Mouse (Mus musculus) embryonic facial prominence, embryonic 14.5 days (tissue): ENCODE data around the gene Sart1. TPM values are rescaled to one million over a fixed set of nuclear protein-coding genes. Genes with fewer than 3 reads are reported as not detected.

Source experiments
- ATAC-seq: fragments of 200-750 bp; cut with Nextera tagmentation; 2 replicates; pipeline ENCODE4 v1.8.0; 2017; ENCODE audit warnings: low read depth, moderate number of reproducible peaks, moderate TSS enrichment
- DNase-seq: peaks from one replicate; pipeline ENCODE4 v3.0.0-alpha.2; 2015; ENCODE audit warnings: low spot score
- H3K27ac ChIP-seq: fragments of 300-500 bp; sonication (generic); replicated peaks from 2 replicates; pipeline ENCODE4 v1.5.1; 2014; ENCODE audit warnings: low read depth, mild to moderate bottlenecking, low read length, moderate library complexity
- H3K27me3 ChIP-seq: fragments of 300-500 bp; sonication (generic); replicated peaks from 2 replicates; pipeline ENCODE4 v1.6.1; 2014; ENCODE audit warnings: low read length; ENCODE audit not compliant: control insufficient read depth, insufficient read depth
- H3K36me3 ChIP-seq: fragments of 300-500 bp; sonication (generic); 2 replicates; pipeline ENCODE4 v1.6.1; 2014; ENCODE audit warnings: low read length, mixed read lengths; ENCODE audit not compliant: control insufficient read depth, insufficient read depth
- H3K4me1 ChIP-seq: fragments of 300-500 bp; sonication (generic); 2 replicates; pipeline ENCODE4 v1.6.1; 2014; ENCODE audit warnings: antibody characterized with exemption, low read length; ENCODE audit not compliant: control insufficient read depth, insufficient read depth
- H3K4me2 ChIP-seq: fragments of 300-500 bp; sonication (generic); 2 replicates; pipeline ENCODE4 v1.6.1; 2014; ENCODE audit warnings: low read depth, mild to moderate bottlenecking, low read length, moderate library complexity, mixed read lengths
- H3K4me3 ChIP-seq: fragments of 300-500 bp; sonication (generic); 2 replicates; pipeline ENCODE4 v1.5.1; 2014; ENCODE audit warnings: low read depth, mild to moderate bottlenecking, low read length
- H3K9ac ChIP-seq: fragments of 300-500 bp; sonication (generic); 2 replicates; pipeline ENCODE4 v1.6.1; 2014; ENCODE audit warnings: low read depth, mild to moderate bottlenecking, low read length, moderate library complexity, mixed read lengths
- H3K9me3 ChIP-seq: fragments of 300-500 bp; sonication (generic); 2 replicates; pipeline ENCODE4 v1.6.1; 2016; ENCODE audit warnings: low read length; ENCODE audit not compliant: control insufficient read depth
- WGBS: fragments of 180-500 bp; shearing (Covaris S2); extraction: QIAGEN DNeasy Blood & Tissue Kit; methylation state at CpG from one replicate; pipeline ENCODE4 v1.1.7; 2014; 5-methylcytosine and 5-hydroxymethylcytosine counted together
- polyA plus RNA-seq: library from polyadenylated mRNA; unstranded; fragments of >200 nt; fragmentation: Nextera tagmentation; extraction: Ambion mirVana; gene quantifications from 2 replicates; pipeline ENCODE4 v1.2.1, GENCODE M21; 2014

Sart1 gene
- polyA plus RNA-seq, 1 experiment from 2014 or later = 50.3 TPM

DNA sequence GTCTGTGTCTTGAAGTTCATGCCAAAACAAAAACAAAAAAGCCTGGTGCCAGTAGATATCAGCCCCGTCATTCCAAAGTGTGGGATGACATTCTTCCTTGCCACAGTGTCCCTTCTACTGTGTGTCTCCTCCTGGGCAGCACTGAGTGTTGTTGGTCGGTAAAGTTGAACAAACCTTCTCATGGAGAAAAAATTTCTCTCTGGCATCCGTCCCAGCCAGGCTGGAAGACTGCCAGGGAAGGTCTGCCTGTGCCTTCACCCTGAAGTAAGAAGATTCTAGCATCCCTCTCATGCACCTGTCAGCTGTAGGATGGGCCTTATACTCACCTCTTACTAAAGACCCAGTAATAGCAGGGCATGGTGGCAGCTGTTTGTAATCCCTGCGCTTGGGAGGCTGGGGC, 4.4 kb upstream of the Sart1 start:
- Histone ChIP-seq H3K9me3 (no peaks in the 10 kb centered on the region), H3K4me1 (peaks cover 12% of the 10 kb centered on the region), H3K4me2 (no peak overlapping the region), H3K27ac (0 out of 2 replicates have a peak overlapping the region, but pooled peaks have one; percentile 3), H3K27me3 (peaks cover 4% of the 10 kb centered on the region), H3K36me3 (no peaks in the 10 kb centered on the region), H3K4me3 (no peak overlapping the region), H3K9ac (no peak overlapping the region)
- ATAC-seq (no peak), DNase-seq (peak; percentile 47)
- WGBS = 50% methylated on average over 4 of the region's 4 CpGs

DNA sequence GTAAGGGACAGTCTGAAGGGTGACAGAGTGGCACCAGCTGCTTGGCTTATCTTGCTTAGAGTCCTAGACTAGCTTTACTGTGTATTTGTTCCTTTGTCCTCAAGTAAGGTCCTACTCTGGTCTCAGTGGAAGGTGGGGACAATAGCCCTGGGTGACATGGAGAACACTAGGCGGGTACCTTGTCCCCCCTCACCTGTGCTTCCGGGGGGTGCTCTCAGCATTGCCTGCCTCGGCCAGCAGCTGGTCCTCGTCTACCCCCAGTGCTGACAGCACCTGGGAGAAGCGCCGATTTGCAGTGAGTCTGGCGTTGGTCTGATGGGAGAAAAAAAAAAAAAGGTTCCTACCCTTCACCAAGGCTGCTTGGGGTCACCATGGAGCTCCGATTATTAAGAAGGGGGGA, 1.9 kb upstream of the Sart1 start:
- peaks cover 4% of the 10 kb centered on the region for H3K27me3 ChIP-seq
- peak overlapping the region; percentile 92 for H3K4me3 ChIP-seq
- peaks cover 18% of the 10 kb centered on the region for H3K4me1 ChIP-seq
- peak overlapping the region; percentile 91; the same call in 1 of the 2 replicates for H3K9ac ChIP-seq
- DNase-seq = no peak
- peaks cover 4% of the 10 kb centered on the region for H3K36me3 ChIP-seq
- no peak for ATAC-seq
- H3K9me3 ChIP-seq = no peaks in the 10 kb centered on the region
- H3K4me2 ChIP-seq = peak overlapping the region; percentile 79
- WGBS = 68% methylated on average over 8 of the region's 8 CpGs
- H3K27ac ChIP-seq = no peak overlapping the region

DNA sequence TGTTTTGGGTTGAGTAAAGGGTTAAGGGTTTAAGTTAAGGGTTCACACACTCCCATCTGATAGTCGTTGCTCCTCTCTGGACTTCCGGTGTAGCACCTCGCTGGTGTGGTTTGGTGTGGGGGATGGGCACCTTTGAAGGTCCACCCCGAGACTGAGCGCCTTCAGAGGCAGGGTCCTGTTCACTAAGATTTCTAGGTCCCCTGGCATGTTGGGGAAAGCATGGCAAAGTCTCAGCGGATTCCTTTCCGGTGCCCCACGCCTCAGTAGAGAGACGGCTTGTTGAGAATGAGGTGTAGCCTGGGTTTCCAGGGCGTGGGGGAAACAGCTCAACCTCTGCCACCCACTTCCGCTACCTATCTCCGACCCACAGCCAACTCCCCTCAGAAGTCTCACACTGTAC, 1.1 kb upstream of the Sart1 start:
- Histone ChIP-seq H3K9ac (peak overlapping the region; percentile 91), H3K4me1 (peaks cover 18% of the 10 kb centered on the region), H3K9me3 (no peaks in the 10 kb centered on the region), H3K27me3 (peaks cover 4% of the 10 kb centered on the region), H3K4me2 (peak overlapping the region; percentile 79), H3K4me3 (peak overlapping the region; percentile 92), H3K27ac (peak overlapping the region; percentile 41; the same call in 1 of the 2 replicates), H3K36me3 (peaks cover 12% of the 10 kb centered on the region)
- no peak for DNase-seq
- WGBS = 30% methylated on average over 12 of the region's 12 CpGs
- ATAC-seq = no peak

DNA sequence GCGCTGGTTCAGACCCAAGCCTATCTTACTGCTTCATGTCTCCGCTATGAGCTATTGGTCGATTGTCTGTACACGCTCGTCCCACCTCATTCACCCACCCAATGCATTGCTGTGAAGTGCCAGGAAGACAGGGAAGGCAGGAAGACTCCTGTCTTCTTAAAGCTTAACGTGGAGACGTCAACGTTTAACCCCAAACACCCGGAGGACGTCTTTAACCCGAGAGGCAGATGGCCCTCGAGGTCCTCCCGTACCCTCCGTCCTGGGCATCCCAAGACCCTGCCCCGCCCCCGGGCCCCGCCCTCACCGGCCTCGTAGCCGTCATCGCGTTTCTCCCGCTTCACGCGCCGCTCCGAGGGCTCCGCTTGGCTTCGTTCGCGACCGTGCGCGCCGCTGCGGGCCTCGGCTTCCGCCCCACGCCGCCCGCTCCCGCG, 477 bp downstream of the Sart1 start:
- DNase-seq = no peak

DNA sequence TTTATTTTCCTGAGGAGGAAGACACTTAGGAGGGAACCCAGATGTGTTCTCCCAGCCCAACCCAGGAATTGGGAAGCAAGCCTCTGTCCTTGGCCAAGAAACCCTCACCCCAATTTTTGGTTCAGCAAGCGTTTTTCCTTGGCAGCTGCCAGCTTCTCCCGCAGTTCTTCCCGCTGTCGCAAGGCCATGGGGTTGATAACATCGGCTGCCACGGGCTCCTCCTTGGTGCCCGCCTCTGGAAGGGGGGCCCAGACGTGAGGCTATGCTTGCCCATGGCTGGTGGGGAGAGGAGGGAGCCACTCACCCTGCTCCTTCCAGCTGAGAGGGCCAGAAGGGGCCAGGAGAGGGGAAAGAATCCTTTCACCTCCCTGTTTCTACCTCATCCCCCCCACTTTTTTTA, 3.8 kb downstream of the Sart1 start:
- Histone ChIP-seq H3K9ac (no peak overlapping the region), H3K4me1 (peaks cover 12% of the 10 kb centered on the region), H3K27me3 (peaks cover 4% of the 10 kb centered on the region), H3K4me2 (no peak overlapping the region), H3K4me3 (no peak overlapping the region), H3K36me3 (peaks cover 61% of the 10 kb centered on the region), H3K27ac (no peak overlapping the region), H3K9me3 (no peaks in the 10 kb centered on the region)
- ATAC-seq = no peak
- no peak for DNase-seq
- WGBS = 93% methylated on average over 8 of the region's 8 CpGs

More for the DNA sequence above, 477 bp downstream of the Sart1 start:
- H3K9ac ChIP-seq = peak overlapping the region; percentile 91
- H3K27me3 ChIP-seq = peaks cover 4% of the 10 kb centered on the region
- peak; percentile 27; the same call in 1 of the 2 replicates for ATAC-seq
- H3K9me3 ChIP-seq = no peaks in the 10 kb centered on the region
- H3K27ac ChIP-seq = peak overlapping the region; percentile 80
- H3K36me3 ChIP-seq = peaks cover 28% of the 10 kb centered on the region
- peaks cover 18% of the 10 kb centered on the region for H3K4me1 ChIP-seq
- peak overlapping the region; percentile 79 for H3K4me2 ChIP-seq
- WGBS = under 1% methylated on average over 15 of the region's 43 CpGs
- peak overlapping the region; percentile 92 for H3K4me3 ChIP-seq

DNA sequence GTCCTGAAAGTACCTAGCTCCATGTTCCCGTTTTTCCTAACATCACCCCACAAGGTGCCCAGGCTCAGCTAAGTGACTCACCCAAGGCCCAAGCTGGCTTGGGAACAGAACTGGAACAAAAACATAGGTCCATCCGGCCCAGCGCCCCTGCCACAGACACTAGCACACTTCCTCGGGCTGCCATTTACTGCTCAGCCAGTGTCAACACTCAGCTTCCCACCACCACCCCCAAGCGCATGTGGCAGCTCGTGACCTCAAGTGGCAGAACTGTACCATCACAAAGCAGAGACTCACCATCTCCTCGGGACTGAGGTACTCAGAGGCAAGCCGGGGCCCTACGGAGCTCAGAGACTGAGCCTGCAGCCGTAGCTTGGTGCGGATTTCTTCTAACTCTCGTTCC, 5.2 kb downstream of the Sart1 start:
- ATAC-seq = no peak
- no peak overlapping the region for H3K27ac ChIP-seq
- WGBS = 90% methylated on average over 12 of the region's 12 CpGs

DNA sequence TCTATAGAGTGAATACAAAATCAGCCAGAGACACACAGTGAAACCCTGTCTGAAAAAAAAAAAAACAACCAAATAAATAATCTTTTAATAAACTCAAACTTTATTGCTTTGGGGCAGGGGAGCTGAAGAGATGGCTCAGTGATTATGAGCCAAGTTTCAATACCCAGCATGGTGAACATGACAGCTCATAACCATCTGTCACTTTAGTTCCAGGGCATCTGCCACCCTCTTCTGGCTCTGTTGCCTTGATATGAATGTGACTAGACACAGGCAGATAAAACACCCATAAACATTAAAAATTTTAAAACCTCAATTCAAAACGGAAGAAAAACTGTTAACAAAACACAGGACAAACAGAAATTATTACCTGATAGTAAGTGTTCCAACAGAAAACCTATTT, 11.1 kb downstream of the Sart1 start:
- no peak overlapping the region for H3K4me2 ChIP-seq
- ATAC-seq (no peak), DNase-seq (no peak)
- H3K9ac ChIP-seq = no peak overlapping the region
- H3K36me3 ChIP-seq = peaks cover 55% of the 10 kb centered on the region
- H3K9me3 ChIP-seq = no peaks in the 10 kb centered on the region
- no peak overlapping the region for H3K4me3 ChIP-seq
- no peaks in the 10 kb centered on the region for H3K4me1 ChIP-seq
- H3K27ac ChIP-seq = no peak overlapping the region
- H3K27me3 ChIP-seq = no peaks in the 10 kb centered on the region
- WGBS = 97% methylated on average over 1 of the region's 1 CpGs

More for the DNA sequence above, 5.2 kb downstream of the Sart1 start:
- Histone ChIP-seq H3K4me2 (no peak overlapping the region), H3K4me3 (no peak overlapping the region), H3K9ac (no peak overlapping the region), H3K9me3 (no peaks in the 10 kb centered on the region), H3K4me1 (peaks cover 6% of the 10 kb centered on the region), H3K36me3 (peaks cover 75% of the 10 kb centered on the region), H3K27me3 (peaks cover 4% of the 10 kb centered on the region)
- DNase-seq = no peak

DNA sequence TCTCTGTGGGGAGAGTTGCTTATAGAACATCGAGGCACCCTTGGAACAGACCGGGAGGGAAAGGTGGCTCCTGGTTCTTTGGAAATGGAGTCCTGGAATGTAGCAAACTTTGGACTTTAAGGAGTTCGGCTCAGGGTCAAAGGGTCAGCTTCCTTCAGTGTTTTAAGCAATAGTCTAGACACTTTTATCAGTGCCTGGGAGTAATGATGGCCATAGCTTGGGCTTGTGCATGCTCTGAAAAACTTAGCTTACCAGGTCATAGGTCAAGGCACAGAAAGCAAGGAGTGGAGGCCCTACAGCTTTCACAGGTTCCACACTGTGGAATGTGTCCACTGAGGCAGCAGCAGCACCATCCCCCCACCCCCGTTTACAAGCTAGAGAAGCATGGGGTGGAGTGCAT, 13.8 kb downstream of the Sart1 start:
- Histone ChIP-seq H3K9ac (no peak overlapping the region), H3K9me3 (no peaks in the 10 kb centered on the region), H3K4me3 (no peak overlapping the region), H3K27me3 (no peaks in the 10 kb centered on the region), H3K27ac (no peak overlapping the region), H3K4me2 (no peak overlapping the region), H3K4me1 (no peaks in the 10 kb centered on the region), H3K36me3 (peaks cover 53% of the 10 kb centered on the region)
- 82% methylated on average over 4 of the region's 4 CpGs for WGBS
- no peak for ATAC-seq
- DNase-seq = no peak

DNA sequence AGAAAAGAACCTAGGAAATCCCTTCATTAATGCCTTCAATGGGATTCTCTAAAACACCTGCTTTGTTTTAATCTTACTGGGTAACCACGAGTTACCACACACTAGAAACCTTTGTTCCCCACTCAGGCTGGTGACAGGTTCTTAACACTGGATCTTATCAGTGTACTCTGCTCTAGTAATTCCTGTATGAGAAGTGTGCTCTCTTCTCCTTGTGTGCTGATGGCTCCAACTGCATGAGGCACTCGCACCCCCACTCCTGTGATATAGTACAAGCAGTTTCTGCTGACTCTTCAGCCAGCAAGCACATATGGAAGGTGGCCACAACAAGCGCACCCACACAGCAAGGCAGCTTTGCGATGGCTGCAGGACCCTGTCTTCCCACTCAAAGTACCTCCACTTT, 14.3 kb downstream of the Sart1 start:
- 86% methylated on average over 4 of the region's 4 CpGs for WGBS
- no peak for ATAC-seq
- H3K4me3 ChIP-seq = no peak overlapping the region
- no peak overlapping the region for H3K4me2 ChIP-seq
- no peak overlapping the region for H3K27ac ChIP-seq
- H3K27me3 ChIP-seq = no peaks in the 10 kb centered on the region
- H3K4me1 ChIP-seq = no peaks in the 10 kb centered on the region
- no peak overlapping the region for H3K9ac ChIP-seq
- peaks cover 53% of the 10 kb centered on the region for H3K36me3 ChIP-seq
- DNase-seq = no peak
- no peaks in the 10 kb centered on the region for H3K9me3 ChIP-seq
